Comparison of ENCODE assay signal across 9 mouse cellular contexts in the genomic region with DNA sequence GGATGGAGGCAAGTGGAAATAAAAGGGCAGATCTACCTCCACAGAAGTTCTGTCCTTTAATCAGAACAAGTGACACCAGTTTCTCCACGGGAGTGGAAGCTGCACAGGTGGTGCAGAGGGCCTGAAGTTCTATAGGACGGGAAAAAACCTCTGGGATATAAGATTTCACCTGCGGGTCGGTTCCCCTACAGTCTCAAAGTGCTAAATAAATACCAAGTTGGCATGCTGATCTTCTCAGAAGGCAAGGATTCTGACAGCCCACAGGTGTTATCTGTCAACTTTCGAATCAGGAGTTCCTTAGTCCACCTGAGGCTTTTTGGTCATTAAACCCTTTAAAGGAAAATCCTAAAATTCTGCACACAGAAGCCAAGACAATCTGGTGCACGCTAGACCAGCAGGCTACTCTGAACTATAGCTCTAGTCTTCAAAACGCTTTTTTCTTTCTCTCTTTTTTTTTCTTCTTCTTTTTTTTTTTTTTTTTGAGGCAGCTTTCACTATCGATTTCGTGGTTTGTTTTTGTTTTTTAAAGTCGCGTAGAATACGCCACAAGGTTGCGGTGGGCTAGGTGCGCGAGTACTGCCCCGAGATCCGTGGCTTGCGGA. TPM values are rescaled to one million over a fixed set of nuclear protein-coding genes. Genes with fewer than 3 reads are reported as not detected.
DNase-seq lines count a peak whose midpoint lies in the region; ATAC-seq and TF ChIP-seq lines count a peak whose summit lies in the region.
"Had no signal": no experiment of that assay in that cellular context is flagged by ENCODE, and none has a peak within 500 bp of the region (broad histone marks: within the 10 kb centered on the region; RNA-seq: fewer than 3 reads in every experiment).

No protein-coding gene starts in this region.

- H3K27ac ChIP-seq in forebrain, embryonic 10.5 days = peak overlapping the region; percentile 94
- peak overlapping the region; percentile 99 for H3K27ac ChIP-seq in intestine, postnatal 0 days (ENCODE audit: low read depth, low read length)
- H3K27ac ChIP-seq in midbrain, embryonic 14.5 days (replicated peaks; ENCODE audit: low read depth, low read length) = peak overlapping the region; percentile 90

- H3K36me3 ChIP-seq in forebrain, embryonic 10.5 days (replicated peaks) = no peaks in the 10 kb centered on the region
- H3K36me3 ChIP-seq in intestine, postnatal 0 days (ENCODE audit: control insufficient read depth, insufficient read depth) = no peaks in the 10 kb centered on the region
- no peaks in the 10 kb centered on the region for H3K36me3 ChIP-seq in midbrain, embryonic 14.5 days (ENCODE audit: control insufficient read depth, insufficient read depth, low read length)

- peaks cover 25% of the 10 kb centered on the region for H3K4me1 ChIP-seq in forebrain, embryonic 10.5 days
- peaks cover 5% of the 10 kb centered on the region; the same call in 1 of the 2 replicates for H3K4me1 ChIP-seq in intestine, postnatal 0 days (replicated peaks; ENCODE audit: control insufficient read depth, insufficient read depth, low read length)
- peaks cover 16% of the 10 kb centered on the region for H3K4me1 ChIP-seq in midbrain, embryonic 14.5 days (ENCODE audit: control insufficient read depth, insufficient read depth, low read length)

- ATAC-seq in intestine, postnatal 0 days = no peak
- ATAC-seq in midbrain, embryonic 14.5 days (ENCODE audit: low FRiP score, low TSS enrichment) = no peak
- no peak for ATAC-seq in granulocyte monocyte progenitor cell, adult 5-6 weeks (replicated peaks; ENCODE audit: poor library complexity, severe bottlenecking)

- DNase-seq in heart, adult 18-20 months = peak; percentile 14 to 53
- DNase-seq in heart, adult 11 months = no peak
- DNase-seq in R1 (ENCODE audit: low read depth, low spot score) = peak; percentile 13
- DNase-seq in forebrain, embryonic 10.5 days (ENCODE audit: extremely low spot score, low spot score) = no peak
- DNase-seq in midbrain, embryonic 14.5 days = peak; percentile 27
- DNase-seq in gastrocnemius, postnatal 25 days = no peak

- peak overlapping the region; percentile 92 for H3K4me3 ChIP-seq in forebrain, embryonic 10.5 days
- peak overlapping the region; percentile 95 for H3K4me3 ChIP-seq in intestine, postnatal 0 days (ENCODE audit: low read depth, low read length)
- peak overlapping the region; percentile 79 for H3K4me3 ChIP-seq in midbrain, embryonic 14.5 days (replicated peaks; ENCODE audit: low read depth, low read length)

- H3K9ac ChIP-seq in intestine, postnatal 0 days (ENCODE audit: low read depth, low read length) = peak overlapping the region; percentile 66
- H3K9ac ChIP-seq in midbrain, embryonic 14.5 days (replicated peaks; ENCODE audit: low read length) = peak overlapping the region; percentile 71

- peak overlapping the region; percentile 67 for H3K4me2 ChIP-seq in intestine, postnatal 0 days (replicated peaks; ENCODE audit: low read depth)
- H3K4me2 ChIP-seq in midbrain, embryonic 14.5 days (ENCODE audit: low read length) = peak overlapping the region; percentile 79

- no peak for TF ChIP-seq CTCF in intestine, postnatal 0 days (IDR thresholded peaks at IDR 0.05; ENCODE audit: low read depth)

- no peaks in the 10 kb centered on the region for H3K9me3 ChIP-seq in forebrain, embryonic 10.5 days
- no peaks in the 10 kb centered on the region for H3K9me3 ChIP-seq in intestine, postnatal 0 days (ENCODE audit: control insufficient read depth)
- no peaks in the 10 kb centered on the region for H3K9me3 ChIP-seq in midbrain, embryonic 14.5 days (ENCODE audit: control insufficient read depth, low read length)

- 2% methylated on average over 18 of the region's 18 CpGs for WGBS in forebrain, embryonic 10.5 days
- WGBS in intestine, postnatal 0 days = 0% methylated on average over 18 of the region's 18 CpGs
- 3% methylated on average over 18 of the region's 18 CpGs for WGBS in midbrain, embryonic 14.5 days

- H3K27me3 ChIP-seq in forebrain, embryonic 10.5 days (ENCODE audit: poor library complexity, severe bottlenecking) = no peaks in the 10 kb centered on the region
- no peaks in the 10 kb centered on the region for H3K27me3 ChIP-seq in intestine, postnatal 0 days (replicated peaks; ENCODE audit: control insufficient read depth, insufficient read depth, low read length)
- H3K27me3 ChIP-seq in midbrain, embryonic 14.5 days (ENCODE audit: control insufficient read depth, insufficient read depth, low read length) = no peaks in the 10 kb centered on the region
- H3K27me3 ChIP-seq: Patski had no signal

RNA-seq across cellular contexts. Expression of a gene that starts 0.6 kb away (rescaled TPM):
- total RNA-seq in heart, adult 18-20 months (2021) = 10 to 100 TPM; 19.7 to 20.9 TPM
- polyA plus RNA-seq in forebrain, embryonic 10.5 days (2016; fragmentation: Nextera tagmentation; extraction: Ambion mirVana) = 31.3 and 31.7 TPM in 2 replicates
- 13.5 and 15.9 TPM in 2 replicates for polyA plus RNA-seq in intestine, postnatal 0 days (2015; fragmentation: Nextera tagmentation; extraction: Ambion mirVana)
- polyA plus RNA-seq in midbrain, embryonic 14.5 days (2014; fragmentation: Nextera tagmentation; extraction: Ambion mirVana) = 33.6 and 38.5 TPM in 2 replicates
- total RNA-seq in granulocyte monocyte progenitor cell, adult 5-6 weeks (2014; fragmentation: Nextera tagmentation) = 34.8 and 48.0 TPM in 2 replicates
- 47.3 and 58.0 TPM in 2 replicates for total RNA-seq in granulocyte monocyte progenitor cell, adult 5-6 weeks (2017)
- total RNA-seq in gastrocnemius, postnatal 25 days (2021) = 1 to 10 TPM; 5.5 to 6.8 TPM

Comparison
In these comparisons a context has a peak if more than half of its experiments do, and no peak if none do; other contexts are left out.
1. DNase-seq: peak in heart, adult 18-20 months (2 of 2), R1 (single experiment) and midbrain, embryonic 14.5 days (single experiment); none in heart, adult 11 months (single experiment), forebrain, embryonic 10.5 days (single experiment) and gastrocnemius, postnatal 25 days (single experiment).
2. Peak in every context shown above with its lines, with median percentiles within 50 percentile points of each other: H3K27ac ChIP-seq and H3K4me3 ChIP-seq.